Mouse (Mus musculus) spleen, adult 18-20 months (tissue): ENCODE measurements around the gene Cdc73.
"Not testable (repeated sequence)": the region's sequence is repeated elsewhere in the genome, so short reads cannot be mapped to it uniquely, and the experiment has no call there.

Experiments
- DNase-seq, 2 experiments: peaks; one replicate each; pipeline ENCODE4 v3.0.0; 2022; ENCODE audit warnings: mixed read lengths in 2 of 2

The Cdc73 gene

GRCm38 (mm10) chr1:143702741-143703262, at the start of gene Cdc73:
Gene Cdc73, minus strand, starts transcription at chr1:143702893.
- DNase-seq, result peak; percentile 87 to 93

- no peak for DNase-seq
Measured at GRCm38 (mm10) chr1:143745871-143746270, 43.2 kb upstream of the Cdc73 start.

DNA sequence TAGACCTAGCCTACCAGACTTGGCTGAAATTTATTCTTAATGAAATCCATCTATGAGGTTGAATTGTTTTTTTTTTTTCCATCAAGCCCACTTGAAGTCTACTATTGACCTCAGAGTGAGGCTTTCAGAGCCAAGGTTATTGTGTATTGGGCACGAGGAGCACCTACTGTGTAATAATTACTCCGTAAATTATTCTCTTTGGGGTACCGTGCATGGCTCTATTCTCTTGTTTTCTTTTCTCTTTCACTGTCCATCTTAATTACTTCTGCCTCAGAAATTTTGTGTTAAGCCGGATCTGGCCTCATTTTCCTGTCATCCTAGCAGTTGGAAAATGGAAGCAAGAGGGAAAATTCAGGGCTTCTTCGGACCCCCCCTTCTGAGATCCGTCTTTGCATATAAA, 39.5 kb upstream of the Cdc73 start:
- no peak for DNase-seq

GRCm38 (mm10) chr1:143741331-143741730, 38.6 kb upstream of the Cdc73 start:
- DNase-seq, result no peak

GRCm38 (mm10) chr1:143740581-143740980, 37.9 kb upstream of the Cdc73 start:
- DNase-seq, result no peak

DNA sequence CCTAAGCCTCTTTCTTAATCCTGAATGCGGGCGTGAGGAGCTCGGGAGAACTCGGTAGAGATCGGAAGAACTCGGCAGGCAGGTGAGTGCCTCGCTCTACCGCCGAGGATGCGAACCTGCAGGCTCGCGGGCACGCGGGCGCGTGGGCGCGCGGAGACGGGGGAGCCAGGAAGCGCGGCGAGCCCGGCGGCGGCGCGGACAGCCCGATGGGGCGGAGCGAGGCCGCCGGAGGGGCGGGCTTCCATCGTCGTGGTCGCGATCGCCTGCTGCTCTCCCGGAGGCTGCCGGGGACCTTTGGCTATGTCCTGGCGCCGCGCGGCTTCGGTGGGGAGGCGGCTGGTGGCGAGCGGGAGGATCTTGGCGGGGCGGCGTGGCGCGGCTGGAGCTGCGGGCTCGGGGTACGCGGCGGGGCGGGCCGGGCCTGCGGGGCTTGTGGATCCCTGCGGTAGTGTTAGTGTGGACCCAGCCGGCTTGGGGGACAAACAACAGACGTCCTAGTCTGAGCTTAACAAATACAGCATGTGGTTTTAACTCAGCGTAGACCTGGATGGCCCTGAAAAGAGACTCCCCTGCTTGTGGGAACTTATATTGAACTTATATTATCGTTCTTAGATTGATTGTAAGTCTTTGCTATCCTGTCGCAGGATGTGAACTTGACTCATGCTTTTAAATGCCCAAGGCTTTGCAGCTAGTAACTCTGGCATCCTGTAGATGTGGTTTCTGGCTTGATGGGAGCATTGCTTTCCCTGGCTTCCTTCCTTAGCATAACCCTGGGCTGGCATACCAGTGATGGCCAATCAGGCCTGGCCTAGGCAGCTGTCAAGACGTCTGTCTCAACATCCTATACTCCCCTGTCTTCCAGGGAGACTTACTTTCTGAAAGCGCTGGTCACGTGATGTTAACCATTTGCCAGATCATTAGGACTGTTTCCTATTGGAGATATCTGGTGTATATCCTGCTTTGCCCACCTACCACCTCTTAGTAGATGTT, 37.0 kb upstream of the Cdc73 start:
- DNase-seq, result peak; percentile 83 to 92

DNA sequence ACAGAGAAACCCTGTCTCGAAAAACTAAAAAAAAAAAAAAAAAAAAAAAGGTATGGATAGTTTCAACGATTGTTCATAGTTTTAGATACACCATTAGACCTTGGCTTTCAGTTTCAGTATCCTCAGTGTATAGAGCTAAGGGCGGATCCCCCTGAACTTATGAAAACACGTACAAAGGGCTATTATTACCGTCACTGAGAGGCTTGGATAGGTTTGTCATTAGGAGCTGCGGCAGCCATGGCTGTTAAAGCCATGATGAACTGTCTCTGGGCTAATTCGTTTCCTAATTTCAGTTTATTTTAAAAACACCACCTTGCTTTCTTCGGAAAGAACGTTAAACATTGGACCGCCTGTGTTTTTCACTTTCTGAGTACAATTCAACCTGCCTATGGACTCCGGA, 36.1 kb upstream of the Cdc73 start:
- DNase-seq, result peak in 1 of 2 experiments; percentile 6

DNA sequence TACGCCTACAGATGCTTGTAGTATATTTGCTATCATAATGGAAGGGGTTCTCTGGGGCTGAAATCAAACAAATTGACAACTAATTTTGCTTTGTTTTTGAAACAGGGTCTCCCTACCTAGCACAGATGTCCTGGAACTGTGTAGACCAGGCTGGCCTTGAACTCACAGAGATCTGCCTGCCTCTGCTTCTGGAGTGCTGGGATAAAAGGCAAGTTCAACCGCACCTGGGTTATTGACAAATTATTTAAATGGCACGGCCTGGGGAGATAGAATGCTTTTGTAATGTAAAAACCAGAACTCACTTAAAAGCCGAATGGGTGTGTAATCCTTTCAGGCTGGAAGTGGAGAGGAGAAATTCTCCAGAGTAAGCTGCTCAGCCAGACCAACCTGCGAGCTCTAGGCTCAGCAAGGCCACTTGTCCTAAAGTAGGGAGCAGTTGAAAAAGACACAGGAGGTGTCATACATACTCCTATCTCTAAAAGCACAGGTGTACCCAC, 31.3 kb upstream of the Cdc73 start:
- no peak for DNase-seq

GRCm38 (mm10) chr1:143731691-143732090, 29.0 kb upstream of the Cdc73 start:
- no peak for DNase-seq

DNA sequence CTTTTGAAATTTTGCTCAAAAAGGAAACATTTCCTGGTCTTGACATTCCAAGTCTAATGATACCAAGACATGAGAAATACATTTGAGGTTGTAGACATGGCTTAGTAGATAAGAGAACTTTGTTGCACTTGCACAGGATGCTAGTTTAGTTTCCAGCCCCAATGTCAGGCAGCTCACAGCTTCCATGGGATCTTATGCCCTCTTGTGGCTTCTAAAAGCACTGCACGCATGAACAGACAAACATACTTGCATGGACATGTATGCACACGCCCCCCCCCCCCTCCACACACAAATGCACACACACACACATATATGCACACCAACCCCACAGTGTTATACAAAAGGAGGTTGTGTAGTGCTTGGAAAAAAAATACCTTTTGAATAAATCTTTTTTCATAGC, 28.2 kb upstream of the Cdc73 start:
- no peak for DNase-seq

GRCm38 (mm10) chr1:143727701-143728445, 25.2 kb upstream of the Cdc73 start:
- DNase-seq, result no peak

GRCm38 (mm10) chr1:143724456-143725064, 21.9 kb upstream of the Cdc73 start:
- DNase-seq, result no peak

DNA sequence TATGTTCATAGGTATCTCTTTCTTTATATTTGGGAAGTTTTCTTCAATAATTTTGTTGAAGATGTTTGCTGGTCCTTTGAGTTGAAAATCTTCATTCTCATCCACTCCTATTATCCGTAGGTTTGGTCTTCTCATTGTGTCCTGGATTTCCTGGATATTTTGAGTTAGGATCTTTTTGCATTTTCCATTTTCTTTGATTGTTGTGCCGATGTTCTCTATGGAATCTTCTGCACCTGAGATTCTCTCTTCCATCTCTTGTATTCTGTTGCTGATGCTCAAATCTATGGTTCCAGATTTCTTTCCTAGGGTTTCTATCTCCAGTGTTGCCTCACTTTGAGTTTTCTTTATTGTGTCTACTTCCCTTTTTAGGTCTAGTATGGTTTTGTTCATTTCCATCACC, 13.3 kb upstream of the Cdc73 start, which contains the start of gene Glrx2:
TSS of gene Glrx2 (plus strand) at position 301 of the 400 bp plus-strand sequence.
- not testable (repeated sequence) for DNase-seq

DNA sequence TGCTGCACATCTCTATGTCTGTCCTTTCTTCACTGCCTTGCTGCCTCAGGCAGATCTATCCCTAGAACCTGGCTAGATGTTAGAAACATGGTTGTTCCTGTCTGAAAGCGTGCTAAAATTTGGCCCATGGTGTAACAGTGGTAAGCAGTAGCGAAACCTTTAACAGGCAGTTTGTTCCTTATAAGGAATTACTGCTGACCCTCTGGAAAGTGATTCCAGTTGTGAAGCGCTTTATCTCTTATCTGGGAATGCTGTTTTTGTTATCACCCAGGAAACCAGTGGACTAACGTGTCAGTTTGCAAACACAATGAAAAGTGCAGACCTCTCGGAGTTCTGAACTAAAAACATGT, 7.9 kb upstream of the Cdc73 start:
- DNase-seq, result no peak

GRCm38 (mm10) chr1:143709966-143710626, 7.4 kb upstream of the Cdc73 start:
- no peak for DNase-seq

- no peak for DNase-seq
Measured at GRCm38 (mm10) chr1:143708361-143708760, 5.7 kb upstream of the Cdc73 start.

- DNase-seq, result no peak
Measured at GRCm38 (mm10) chr1:143707006-143707405, 4.3 kb upstream of the Cdc73 start.

DNA sequence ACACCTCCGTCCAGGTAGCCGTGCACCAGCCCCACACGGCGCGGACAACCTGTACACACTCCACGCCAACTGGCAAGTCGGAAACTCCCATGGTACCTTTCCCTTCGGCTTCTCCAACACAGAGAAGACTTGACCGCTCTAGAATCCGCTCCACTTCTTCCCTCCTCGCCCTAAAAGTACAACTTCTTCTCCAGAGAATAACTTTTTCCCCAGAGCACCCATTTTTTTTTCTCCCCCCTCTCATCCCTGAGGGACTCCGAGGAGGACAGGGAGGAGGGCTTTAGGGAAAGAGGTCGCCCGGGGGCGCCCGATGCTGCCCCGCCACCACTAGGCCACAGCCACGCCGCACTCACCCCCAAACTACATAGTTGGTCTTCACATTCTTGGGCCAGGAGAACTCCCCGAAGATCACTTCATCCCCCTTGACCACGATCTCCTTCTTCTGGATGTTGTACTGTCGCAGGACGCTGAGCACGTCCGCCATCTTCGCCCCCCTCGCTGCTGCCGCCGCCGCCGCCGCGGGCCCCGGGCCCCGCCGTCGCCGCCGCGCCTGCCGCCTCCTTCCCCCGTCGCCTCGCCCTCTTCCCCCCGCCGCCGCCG, 452 bp downstream of the Cdc73 start:
- no peak for DNase-seq

GRCm38 (mm10) chr1:143701736-143702135, 957 bp downstream of the Cdc73 start:
- no peak for DNase-seq

DNA sequence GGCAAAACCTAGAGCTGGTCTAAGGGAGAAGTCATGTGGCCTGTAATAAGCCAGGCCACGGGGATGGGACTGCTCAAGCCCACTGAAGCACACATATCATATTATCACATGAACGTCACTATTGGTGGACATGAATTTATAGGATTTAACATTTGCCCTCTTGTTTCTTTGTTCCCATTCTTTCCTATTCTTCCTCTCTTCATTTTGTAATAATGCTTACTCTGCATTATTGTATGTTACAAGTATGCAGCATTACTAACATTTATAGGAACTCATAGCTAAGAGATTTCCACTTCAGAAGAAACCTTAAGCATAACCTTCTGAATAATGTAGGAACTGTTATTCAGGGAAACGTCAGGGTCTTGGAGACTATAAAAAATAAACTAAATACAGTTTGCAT, 17.8 kb downstream of the Cdc73 start:
- no peak for DNase-seq

GRCm38 (mm10) chr1:143681108-143681507, 21.6 kb downstream of the Cdc73 start:
- no peak for DNase-seq
